Mouse (Mus musculus) forebrain, embryonic 12.5 days (tissue): Measurements from ENCODE around the gene Trpc4ap. TPM values are rescaled to one million over a fixed set of nuclear protein-coding genes. Genes with fewer than 3 reads are reported as not detected.

Experiments
- ATAC-seq: fragments of 200-750 bp; cut with Nextera tagmentation; 2 replicates; pipeline ENCODE4 v1.8.0; 2017; ENCODE audit warnings: moderate TSS enrichment; ENCODE audit not compliant: low FRiP score
- H3K27ac ChIP-seq: fragments of 300-500 bp; sonication (generic); 2 replicates; pipeline ENCODE4 v1.5.1; 2016; ENCODE audit warnings: mild to moderate bottlenecking
- H3K27me3 ChIP-seq: fragments of 300-500 bp; sonication (generic); 2 replicates; pipeline ENCODE4 v1.6.1; 2016; ENCODE audit warnings: mild to moderate bottlenecking
- H3K36me3 ChIP-seq: fragments of 300-500 bp; sonication (generic); replicated peaks from 2 replicates; pipeline ENCODE4 v1.6.1; 2016; ENCODE audit warnings: mild to moderate bottlenecking
- H3K4me1 ChIP-seq: fragments of 300-500 bp; sonication (generic); 2 replicates; pipeline ENCODE4 v1.6.1; 2016
- H3K4me2 ChIP-seq: fragments of 300-500 bp; sonication (generic); 2 replicates; pipeline ENCODE4 v1.6.1; 2016; ENCODE audit warnings: mild to moderate bottlenecking, moderate library complexity
- H3K4me3 ChIP-seq: fragments of 300-500 bp; sonication (generic); replicated peaks from 2 replicates; pipeline ENCODE4 v1.5.1; 2016; ENCODE audit warnings: mild to moderate bottlenecking
- H3K9ac ChIP-seq: fragments of 300-500 bp; sonication (generic); 2 replicates; pipeline ENCODE4 v1.6.1; 2016; ENCODE audit warnings: mild to moderate bottlenecking
- H3K9me3 ChIP-seq: fragments of 300-500 bp; sonication (generic); 2 replicates; pipeline ENCODE4 v1.6.1; 2016
- WGBS: fragments of 180-500 bp; shearing (Covaris S2); methylation state at CpG from one replicate; pipeline ENCODE4 v1.1.7; 2016; 5-methylcytosine and 5-hydroxymethylcytosine counted together
- polyA plus RNA-seq: library from polyadenylated mRNA; unstranded; fragments of >200 nt; fragmentation: Nextera tagmentation; extraction: Ambion mirVana; gene quantifications from 2 replicates; pipeline ENCODE4 v1.2.1, GENCODE M21; 2016

The Trpc4ap gene
- polyA plus RNA-seq, 1 experiment from 2014 or later: 159 TPM

- Histone ChIP-seq H3K4me3 (no peak overlapping the region), H3K4me1 (peaks cover 20% of the 10 kb centered on the region), H3K27ac (no peak overlapping the region), H3K9ac (no peak overlapping the region), H3K27me3 (peaks cover 46% of the 10 kb centered on the region), H3K9me3 (no peaks in the 10 kb centered on the region), H3K4me2 (no peak overlapping the region), H3K36me3 (peaks cover 80% of the 10 kb centered on the region)
- no peak for ATAC-seq
- WGBS: 93% methylated on average over 8 of the region's 8 CpGs
Measured at GRCm38 (mm10) chr2:155634562-155634961, 57.6 kb downstream of the Trpc4ap start.

GRCm38 (mm10) chr2:155633731-155634130, 58.5 kb downstream of the Trpc4ap start:
- Histone ChIP-seq H3K4me2 (no peak overlapping the region), H3K9me3 (no peaks in the 10 kb centered on the region), H3K4me1 (peaks cover 26% of the 10 kb centered on the region), H3K27ac (no peak overlapping the region), H3K36me3 (peaks cover 72% of the 10 kb centered on the region), H3K9ac (no peak overlapping the region), H3K27me3 (peaks cover 54% of the 10 kb centered on the region), H3K4me3 (no peak overlapping the region)
- WGBS: 92% methylated on average over 9 of the region's 9 CpGs
- no peak for ATAC-seq

GRCm38 (mm10) chr2:155633121-155633520, 59.1 kb downstream of the Trpc4ap start:
- Histone ChIP-seq H3K27ac (no peak overlapping the region), H3K4me1 (peaks cover 26% of the 10 kb centered on the region), H3K36me3 (peaks cover 69% of the 10 kb centered on the region), H3K9me3 (no peaks in the 10 kb centered on the region), H3K4me3 (no peak overlapping the region), H3K9ac (no peak overlapping the region), H3K4me2 (no peak overlapping the region), H3K27me3 (peaks cover 60% of the 10 kb centered on the region)
- ATAC-seq: no peak
- 65% methylated on average over 19 of the region's 19 CpGs for WGBS

GRCm38 (mm10) chr2:155632138-155632936, 59.8 kb downstream of the Trpc4ap start:
- peaks cover 62% of the 10 kb centered on the region for H3K36me3 ChIP-seq
- H3K4me2 ChIP-seq: no peak overlapping the region
- H3K4me1 ChIP-seq: peaks cover 26% of the 10 kb centered on the region
- H3K4me3 ChIP-seq: no peak overlapping the region
- 65% methylated on average over 30 of the region's 30 CpGs for WGBS
- no peak overlapping the region for H3K9ac ChIP-seq
- H3K9me3 ChIP-seq: no peaks in the 10 kb centered on the region
- peaks cover 68% of the 10 kb centered on the region for H3K27me3 ChIP-seq
- no peak for ATAC-seq
- no peak overlapping the region for H3K27ac ChIP-seq

- no peak for ATAC-seq
- no peak overlapping the region for H3K4me3 ChIP-seq
- H3K36me3 ChIP-seq: peaks cover 46% of the 10 kb centered on the region
- no peak overlapping the region for H3K27ac ChIP-seq
- 0 out of 2 replicates have a peak overlapping the region, but pooled peaks have one; percentile 13 for H3K4me2 ChIP-seq
- peaks cover 81% of the 10 kb centered on the region for H3K27me3 ChIP-seq
- 18% methylated on average over 43 of the region's 43 CpGs for WGBS
- H3K9ac ChIP-seq: peak overlapping the region; percentile 5
- H3K4me1 ChIP-seq: peaks cover 31% of the 10 kb centered on the region
- no peaks in the 10 kb centered on the region for H3K9me3 ChIP-seq
Measured at GRCm38 (mm10) chr2:155630590-155631416, 61.4 kb downstream of the Trpc4ap start.

GRCm38 (mm10) chr2:155630153-155630552, 62.0 kb downstream of the Trpc4ap start:
- ATAC-seq: no peak
- Histone ChIP-seq H3K9me3 (no peaks in the 10 kb centered on the region), H3K27ac (no peak overlapping the region), H3K4me2 (peak overlapping the region; percentile 13; the same call in 1 of the 2 replicates), H3K4me1 (peaks cover 31% of the 10 kb centered on the region), H3K36me3 (peaks cover 40% of the 10 kb centered on the region), H3K27me3 (peaks cover 87% of the 10 kb centered on the region), H3K4me3 (no peak overlapping the region), H3K9ac (0 out of 2 replicates have a peak overlapping the region, but pooled peaks have one; percentile 5)
- 20% methylated on average over 20 of the region's 20 CpGs for WGBS

GRCm38 (mm10) chr2:155629231-155629661, 62.9 kb downstream of the Trpc4ap start:
- 1% methylated on average over 35 of the region's 35 CpGs for WGBS
- Histone ChIP-seq H3K27ac (no peak overlapping the region), H3K4me1 (peaks cover 31% of the 10 kb centered on the region), H3K9me3 (no peaks in the 10 kb centered on the region), H3K4me2 (peak overlapping the region; percentile 71), H3K4me3 (peak overlapping the region; percentile 38), H3K27me3 (peaks cover 91% of the 10 kb centered on the region), H3K36me3 (peaks cover 31% of the 10 kb centered on the region), H3K9ac (peak overlapping the region; percentile 53)
- ATAC-seq: peak; percentile 64; the same call in 1 of the 2 replicates

GRCm38 (mm10) chr2:155628519-155628918, 63.7 kb downstream of the Trpc4ap start:
- Histone ChIP-seq H3K4me1 (peaks cover 31% of the 10 kb centered on the region), H3K27ac (no peak overlapping the region), H3K9me3 (no peaks in the 10 kb centered on the region), H3K27me3 (peaks cover 85% of the 10 kb centered on the region), H3K36me3 (peaks cover 23% of the 10 kb centered on the region), H3K9ac (no peak overlapping the region), H3K4me2 (0 out of 2 replicates have a peak overlapping the region, but pooled peaks have one; percentile 71), H3K4me3 (no peak overlapping the region)
- no peak for ATAC-seq
- 79% methylated on average over 13 of the region's 13 CpGs for WGBS

- Histone ChIP-seq H3K4me1 (peaks cover 31% of the 10 kb centered on the region), H3K27ac (no peak overlapping the region)
Measured at GRCm38 (mm10) chr2:155628112-155628511, 64.1 kb downstream of the Trpc4ap start.

GRCm38 (mm10) chr2:155627030-155627738, 65.0 kb downstream of the Trpc4ap start:
- peaks cover 80% of the 10 kb centered on the region for H3K27me3 ChIP-seq
- no peak overlapping the region for H3K4me3 ChIP-seq
- no peak overlapping the region for H3K27ac ChIP-seq
- no peak overlapping the region for H3K4me2 ChIP-seq
- H3K4me1 ChIP-seq: peaks cover 31% of the 10 kb centered on the region
- no peaks in the 10 kb centered on the region for H3K9me3 ChIP-seq
- ATAC-seq: no peak
- H3K9ac ChIP-seq: no peak overlapping the region
- WGBS: 39% methylated on average over 21 of the region's 21 CpGs
- peaks cover 10% of the 10 kb centered on the region for H3K36me3 ChIP-seq

More at GRCm38 (mm10) chr2:155628112-155628511, 64.1 kb downstream of the Trpc4ap start:
- H3K4me3 ChIP-seq: no peak overlapping the region
- H3K4me2 ChIP-seq: no peak overlapping the region
- no peaks in the 10 kb centered on the region for H3K9me3 ChIP-seq
- H3K27me3 ChIP-seq: peaks cover 82% of the 10 kb centered on the region
- ATAC-seq: no peak
- peaks cover 19% of the 10 kb centered on the region for H3K36me3 ChIP-seq
- no peak overlapping the region for H3K9ac ChIP-seq
- 83% methylated on average over 9 of the region's 9 CpGs for WGBS

- H3K9ac ChIP-seq: no peak overlapping the region
- no peak overlapping the region for H3K4me3 ChIP-seq
- 59% methylated on average over 15 of the region's 15 CpGs for WGBS
- H3K27ac ChIP-seq: no peak overlapping the region
- H3K4me1 ChIP-seq: peaks cover 28% of the 10 kb centered on the region
- H3K27me3 ChIP-seq: peaks cover 71% of the 10 kb centered on the region
- no peak for ATAC-seq
- peaks cover 2% of the 10 kb centered on the region; the same call in 1 of the 2 replicates for H3K36me3 ChIP-seq
- no peak overlapping the region for H3K4me2 ChIP-seq
- no peaks in the 10 kb centered on the region for H3K9me3 ChIP-seq
Measured at GRCm38 (mm10) chr2:155626277-155626676, 65.9 kb downstream of the Trpc4ap start.

- no peak overlapping the region for H3K9ac ChIP-seq
- H3K4me1 ChIP-seq: peaks cover 13% of the 10 kb centered on the region
- H3K4me2 ChIP-seq: no peak overlapping the region
- no peak overlapping the region for H3K27ac ChIP-seq
- H3K36me3 ChIP-seq: no peaks in the 10 kb centered on the region
- H3K4me3 ChIP-seq: no peak overlapping the region
- ATAC-seq: no peak
- 39% methylated on average over 10 of the region's 10 CpGs for WGBS
- no peaks in the 10 kb centered on the region for H3K9me3 ChIP-seq
- H3K27me3 ChIP-seq: peaks cover 64% of the 10 kb centered on the region
Measured at GRCm38 (mm10) chr2:155624730-155625129, 67.5 kb downstream of the Trpc4ap start.
